ENCODE assay signal across 8 mouse cellular contexts in genomic region chr9:110742295-110742950, GRCm38 (mm10). TPM values are rescaled to one million over a fixed set of nuclear protein-coding genes. Genes with fewer than 3 reads are reported as not detected.
DNase-seq lines count a peak whose midpoint lies in the region; ATAC-seq lines count a peak whose summit lies in the region.

No protein-coding gene starts in this region.

- H3K4me3 ChIP-seq in heart, embryonic 12.5 days: peak overlapping the region; percentile 83
- peak overlapping the region; percentile 68 for H3K4me3 ChIP-seq in midbrain, embryonic 16.5 days (ENCODE audit: low read depth, low read length)

- peaks cover 14% of the 10 kb centered on the region for H3K36me3 ChIP-seq in heart, embryonic 12.5 days
- no peaks in the 10 kb centered on the region for H3K36me3 ChIP-seq in midbrain, embryonic 16.5 days (ENCODE audit: control insufficient read depth, insufficient read depth, low read length)

- peaks cover 38% of the 10 kb centered on the region for H3K4me1 ChIP-seq in heart, embryonic 12.5 days (replicated peaks)
- peaks cover 20% of the 10 kb centered on the region for H3K4me1 ChIP-seq in midbrain, embryonic 16.5 days (ENCODE audit: control insufficient read depth, insufficient read depth, low read length)

- H3K27me3 ChIP-seq in heart, embryonic 12.5 days (replicated peaks): peaks cover 8% of the 10 kb centered on the region
- H3K27me3 ChIP-seq in midbrain, embryonic 16.5 days (ENCODE audit: control insufficient read depth, insufficient read depth, low read depth, low read length): peaks cover 21% of the 10 kb centered on the region

- ATAC-seq in heart, embryonic 12.5 days (ENCODE audit: insufficient number of reproducible peaks, low FRiP score): peak; percentile 64
- ATAC-seq in midbrain, embryonic 16.5 days: peak; percentile 68; the same call in 1 of the 2 replicates

- peak overlapping the region; percentile 83 for H3K4me2 ChIP-seq in heart, embryonic 12.5 days
- H3K4me2 ChIP-seq in midbrain, embryonic 16.5 days (ENCODE audit: low read length): peak overlapping the region; percentile 98

- peak overlapping the region; percentile 89 for H3K27ac ChIP-seq in heart, embryonic 12.5 days (ENCODE audit: poor library complexity, severe bottlenecking)
- H3K27ac ChIP-seq in midbrain, embryonic 16.5 days (ENCODE audit: low read length): no peak overlapping the region

- WGBS in heart, embryonic 12.5 days: 0% methylated on average over 59 of the region's 71 CpGs
- 1% methylated on average over 47 of the region's 71 CpGs for WGBS in midbrain, embryonic 16.5 days

- peak; percentile 60 to 62 for DNase-seq in cerebellum, postnatal 10 days
- DNase-seq in cerebellum, adult 11 months: no peak
- peak; percentile 50 for DNase-seq in adrenal gland, postnatal 14 days
- peak; percentile 71 to 77 for DNase-seq in kidney, postnatal 4 days
- no peak for DNase-seq in frontal cortex, postnatal 36 days (ENCODE audit: low spot score in 2 of 2)
- no peak for DNase-seq in thymus, adult 18-20 months

- no peaks in the 10 kb centered on the region for H3K9me3 ChIP-seq in heart, embryonic 12.5 days (replicated peaks)
- no peaks in the 10 kb centered on the region for H3K9me3 ChIP-seq in midbrain, embryonic 16.5 days (replicated peaks; ENCODE audit: control insufficient read depth, low read length, poor library complexity, severe bottlenecking)

- peak overlapping the region; percentile 92 for H3K9ac ChIP-seq in heart, embryonic 12.5 days
- peak overlapping the region; percentile 80 for H3K9ac ChIP-seq in midbrain, embryonic 16.5 days (ENCODE audit: low read depth, low read length)

RNA-seq across cellular contexts. Expression of gene Myl3, which starts 0.8 kb away (rescaled TPM):
- 0.37 TPM in 1 of 2 replicates, not detected in the other for total RNA-seq in adrenal gland, postnatal 14 days (2021)
- 3,437 and 3,612 TPM in 2 replicates for polyA plus RNA-seq in heart, embryonic 12.5 days (2016; fragmentation: Nextera tagmentation; extraction: Ambion mirVana)
- 0.39 and 0.48 TPM in 2 replicates for polyA plus RNA-seq in midbrain, embryonic 16.5 days (2015; fragmentation: Nextera tagmentation; extraction: Ambion mirVana)

RNA-seq across cellular contexts. Expression of gene Pth1r, which starts 4.5 kb away (rescaled TPM):
- 6.9 and 9.0 TPM in 2 replicates for total RNA-seq in adrenal gland, postnatal 14 days (2021)
- 45.8 and 46.1 TPM in 2 replicates for polyA plus RNA-seq in heart, embryonic 12.5 days (2016; fragmentation: Nextera tagmentation; extraction: Ambion mirVana)
- 6.1 and 8.0 TPM in 2 replicates for polyA plus RNA-seq in midbrain, embryonic 16.5 days (2015; fragmentation: Nextera tagmentation; extraction: Ambion mirVana)

RNA-seq across cellular contexts. Expression of gene Prss42, which starts 55.5 kb away (rescaled TPM):
- total RNA-seq in adrenal gland, postnatal 14 days (2021): not detected in 2 replicates
- polyA plus RNA-seq in heart, embryonic 12.5 days (2016; fragmentation: Nextera tagmentation; extraction: Ambion mirVana): 0.14 TPM in 1 of 2 replicates, not detected in the other
- not detected in 2 replicates for polyA plus RNA-seq in midbrain, embryonic 16.5 days (2015; fragmentation: Nextera tagmentation; extraction: Ambion mirVana)

Comparison
In these comparisons a context has a peak if more than half of its experiments do, and no peak if none do; other contexts are left out.
1. DNase-seq: peak in cerebellum, postnatal 10 days (2 of 2), adrenal gland, postnatal 14 days (single experiment) and kidney, postnatal 4 days (2 of 2); none in cerebellum, adult 11 months (single experiment), frontal cortex, postnatal 36 days (0 of 2) and thymus, adult 18-20 months (0 of 2).
2. RNA of gene Myl3, which starts 0.8 kb away (polyA plus RNA-seq): 3,437 to 3,612 TPM in heart, embryonic 12.5 days; 0.39 to 0.48 TPM in midbrain, embryonic 16.5 days; every median in the first group is over 1,000 times any median in the second.